Mouse (Mus musculus) heart, postnatal 0 days (tissue): ENCODE results near the gene Nckap5. TPM values are rescaled to one million over a fixed set of nuclear protein-coding genes. Genes with fewer than 3 reads are reported as not detected.

ENCODE experiments used
- ATAC-seq: fragments of 200-750 bp; cut with Nextera tagmentation; 2 replicates; pipeline ENCODE4 v1.8.0; 2017; ENCODE audit warnings: low read depth, moderate number of reproducible peaks, moderate library complexity; ENCODE audit not compliant: insufficient read depth
- DNase-seq: peaks from one replicate; pipeline ENCODE4 v3.0.0-alpha.2; 2016; ENCODE audit warnings: low spot score
- H3K27ac ChIP-seq: fragments of 300-500 bp; sonication (generic); 2 replicates; pipeline ENCODE4 v1.5.1; 2014; ENCODE audit warnings: low read depth, mild to moderate bottlenecking
- H3K27me3 ChIP-seq: fragments of 300-500 bp; sonication (generic); 2 replicates; pipeline ENCODE4 v1.6.1; 2014; ENCODE audit warnings: low read length, mixed read lengths; ENCODE audit not compliant: control insufficient read depth, insufficient read depth
- H3K36me3 ChIP-seq: fragments of 300-500 bp; sonication (generic); replicated peaks from 2 replicates; pipeline ENCODE4 v1.6.1; 2014; ENCODE audit warnings: low read length, mixed read lengths; ENCODE audit not compliant: control insufficient read depth, insufficient read depth
- H3K4me1 ChIP-seq: fragments of 300-500 bp; sonication (generic); 2 replicates; pipeline ENCODE4 v1.6.1; 2014; ENCODE audit warnings: antibody characterized with exemption; ENCODE audit not compliant: control insufficient read depth, insufficient read depth
- H3K4me2 ChIP-seq: fragments of 300-500 bp; sonication (generic); 2 replicates; pipeline ENCODE4 v1.6.1; 2014; ENCODE audit warnings: low read depth, mild to moderate bottlenecking, low read length, moderate library complexity
- H3K4me3 ChIP-seq: fragments of 300-500 bp; sonication (generic); 2 replicates; pipeline ENCODE4 v1.5.1; 2014; ENCODE audit warnings: low read depth, low read length
- H3K9ac ChIP-seq: fragments of 300-500 bp; sonication (generic); replicated peaks from 2 replicates; pipeline ENCODE4 v1.6.1; 2014; ENCODE audit warnings: low read depth, low read length, mixed read lengths
- H3K9me3 ChIP-seq: fragments of 300-500 bp; sonication (generic); replicated peaks from 2 replicates; pipeline ENCODE4 v1.6.1; 2016; ENCODE audit warnings: low read length; ENCODE audit not compliant: control insufficient read depth
- CTCF ChIP-seq: IDR thresholded peaks from 2 replicates; pipeline ENCODE4 v1.5.1; 2016; ENCODE audit warnings: antibody characterized with exemption, control low read depth, low read depth
- EP300 ChIP-seq: IDR thresholded peaks from 2 replicates; pipeline ENCODE4 v1.6.1; 2016; ENCODE audit warnings: antibody characterized with exemption, low read depth
- WGBS: fragments of 180-500 bp; shearing (Covaris S2); extraction: QIAGEN DNeasy Blood & Tissue Kit; methylation state at CpG from one replicate; pipeline ENCODE4 v1.1.7; 2014; 5-methylcytosine and 5-hydroxymethylcytosine counted together
- polyA plus RNA-seq: library from polyadenylated mRNA; unstranded; fragments of >200 nt; fragmentation: Nextera tagmentation; extraction: Ambion mirVana; gene quantifications from 2 replicates; pipeline ENCODE4 v1.2.1, GENCODE M21; 2015
- total RNA-seq: library from RNA; depleted of rRNA; stranded (reverse); fragments of >200 nt; gene quantifications from 2 replicates; pipeline ENCODE4 v1.2.3, GENCODE M21; 2014; ENCODE audit warnings: low replicate concordance

Gene Nckap5
- total and polyA plus RNA-seq, 2 experiments from 2014 or later = 4.6 to 14.5 TPM

GRCm38 (mm10) chr1:126391204-126391603 lies 439.4 kb downstream of the Nckap5 start:
- Histone ChIP-seq H3K4me1 (no peaks in the 10 kb centered on the region), H3K4me3 (no peak overlapping the region), H3K4me2 (no peak overlapping the region), H3K9ac (no peak overlapping the region), H3K27me3 (no peaks in the 10 kb centered on the region), H3K27ac (no peak overlapping the region), H3K9me3 (no peaks in the 10 kb centered on the region), H3K36me3 (no peaks in the 10 kb centered on the region)
- WGBS = 78% methylated on average over 4 of the region's 4 CpGs
- TF ChIP-seq EP300 = no peak
- no peak for TF ChIP-seq CTCF
- DNase-seq = no peak
- no peak for ATAC-seq

GRCm38 (mm10) chr1:126377339-126377980 lies 453.1 kb downstream of the Nckap5 start:
- ATAC-seq (no peak), DNase-seq (no peak)
- Histone ChIP-seq H3K27me3 (no peaks in the 10 kb centered on the region), H3K4me2 (no peak overlapping the region), H3K4me1 (no peaks in the 10 kb centered on the region), H3K4me3 (no peak overlapping the region), H3K27ac (no peak overlapping the region), H3K36me3 (no peaks in the 10 kb centered on the region), H3K9ac (no peak overlapping the region), H3K9me3 (no peaks in the 10 kb centered on the region)
- TF ChIP-seq EP300 (no peak), CTCF (no peak)
- 66% methylated on average over 9 of the region's 9 CpGs for WGBS

- no peaks in the 10 kb centered on the region for H3K4me1 ChIP-seq
- no peaks in the 10 kb centered on the region for H3K27me3 ChIP-seq
- no peak overlapping the region for H3K4me2 ChIP-seq
- WGBS = 60% methylated on average over 2 of the region's 2 CpGs
- no peak overlapping the region for H3K4me3 ChIP-seq
- no peak for ATAC-seq
- H3K27ac ChIP-seq = no peak overlapping the region
- H3K36me3 ChIP-seq = no peaks in the 10 kb centered on the region
- no peaks in the 10 kb centered on the region for H3K9me3 ChIP-seq
- TF ChIP-seq EP300 (no peak), CTCF (no peak)
- no peak for DNase-seq
- H3K9ac ChIP-seq = no peak overlapping the region
Measured at GRCm38 (mm10) chr1:126366736-126367135, 463.9 kb downstream of the Nckap5 start.

- Histone ChIP-seq H3K4me1 (no peaks in the 10 kb centered on the region), H3K36me3 (no peaks in the 10 kb centered on the region), H3K9me3 (no peaks in the 10 kb centered on the region), H3K9ac (no peak overlapping the region), H3K27ac (no peak overlapping the region), H3K4me2 (no peak overlapping the region), H3K4me3 (no peak overlapping the region), H3K27me3 (no peaks in the 10 kb centered on the region)
- WGBS = 70% methylated on average over 6 of the region's 6 CpGs
- ATAC-seq = no peak
- TF ChIP-seq EP300 (no peak), CTCF (no peak)
- DNase-seq = no peak
Measured at GRCm38 (mm10) chr1:126364556-126364955, 466.0 kb downstream of the Nckap5 start.

GRCm38 (mm10) chr1:126360531-126361220 lies 469.9 kb downstream of the Nckap5 start:
- ATAC-seq = no peak
- Histone ChIP-seq H3K9me3 (no peaks in the 10 kb centered on the region), H3K27ac (no peak overlapping the region), H3K36me3 (no peaks in the 10 kb centered on the region), H3K4me2 (no peak overlapping the region), H3K4me1 (no peaks in the 10 kb centered on the region), H3K27me3 (no peaks in the 10 kb centered on the region), H3K4me3 (no peak overlapping the region), H3K9ac (no peak overlapping the region)
- WGBS = 68% methylated on average over 6 of the region's 6 CpGs
- DNase-seq = no peak
- no peak for TF ChIP-seq CTCF
- TF ChIP-seq EP300 = no peak

- 80% methylated on average over 3 of the region's 3 CpGs for WGBS
- DNase-seq (no peak), ATAC-seq (no peak)
- Histone ChIP-seq H3K4me3 (no peak overlapping the region), H3K9ac (no peak overlapping the region), H3K36me3 (no peaks in the 10 kb centered on the region), H3K27me3 (no peaks in the 10 kb centered on the region), H3K4me2 (no peak overlapping the region), H3K27ac (no peak overlapping the region), H3K4me1 (no peaks in the 10 kb centered on the region), H3K9me3 (no peaks in the 10 kb centered on the region)
- TF ChIP-seq EP300 (no peak), CTCF (no peak)
Measured at GRCm38 (mm10) chr1:126360111-126360510, 470.5 kb downstream of the Nckap5 start.
